Mouse (Mus musculus) lung, adult 2 months (tissue): ENCODE data around the gene Rpgrip1l.

Source experiments
- CTCF ChIP-seq: fragments of 200-500 bp; IDR thresholded peaks from 2 replicates; pipeline ENCODE4 v1.5.1; 2011; ENCODE audit warnings: mild to moderate bottlenecking, low read length, control low read depth; ENCODE audit not compliant: insufficient read depth
- POLR2A ChIP-seq: fragments of 200-500 bp; IDR thresholded peaks from 2 replicates; pipeline ENCODE4 v1.6.1; 2011; ENCODE audit warnings: low read depth, mild to moderate bottlenecking, control low read depth, low read length, borderline replicate concordance; ENCODE audit errors: extremely low read depth

DNA sequence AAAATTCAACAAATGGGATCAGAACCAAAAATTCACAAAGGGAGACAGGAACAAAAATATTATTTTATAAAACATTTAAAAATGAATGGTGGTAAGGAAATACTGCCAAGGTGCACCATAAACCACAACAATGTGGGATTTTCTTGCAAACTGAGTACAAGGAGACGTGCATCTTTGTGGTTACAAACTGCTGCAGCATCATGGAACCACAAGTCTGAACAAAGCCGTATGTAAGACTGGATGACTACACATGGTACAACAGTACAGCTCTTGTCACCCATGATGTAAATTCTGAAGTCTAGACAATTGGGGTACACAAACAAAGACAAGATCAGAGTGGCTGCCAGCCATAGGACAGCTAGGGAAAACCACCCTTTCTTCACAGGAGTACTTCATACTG is 14.4 kb downstream of the Rpgrip1l start:
- TF ChIP-seq CTCF (no peak), POLR2A (no peak)
